Mouse (Mus musculus) CD4-positive, CD25-positive, alpha-beta regulatory T cell, adult 4 months (primary cell): ENCODE results near the gene Metap1d. TPM values are rescaled to one million over a fixed set of nuclear protein-coding genes. Genes with fewer than 3 reads are reported as not detected.
A peak's percentile ranks its signal among the peaks of the same experiment; 100 is the strongest.

Experiments used
- ATAC-seq: one replicate; pipeline ENCODE4 v1.8.0; 2017
- polyA plus RNA-seq, 2 experiments: library from polyadenylated mRNA; unstranded; fragments of 100-300 nt; shearing (Covaris generic); gene quantifications; one replicate each; pipeline ENCODE4 v1.2.1; 2017

Metap1d gene
- polyA plus RNA-seq, 2 experiments from 2014 or later, result 31.5 to 35.3 TPM

DNA sequence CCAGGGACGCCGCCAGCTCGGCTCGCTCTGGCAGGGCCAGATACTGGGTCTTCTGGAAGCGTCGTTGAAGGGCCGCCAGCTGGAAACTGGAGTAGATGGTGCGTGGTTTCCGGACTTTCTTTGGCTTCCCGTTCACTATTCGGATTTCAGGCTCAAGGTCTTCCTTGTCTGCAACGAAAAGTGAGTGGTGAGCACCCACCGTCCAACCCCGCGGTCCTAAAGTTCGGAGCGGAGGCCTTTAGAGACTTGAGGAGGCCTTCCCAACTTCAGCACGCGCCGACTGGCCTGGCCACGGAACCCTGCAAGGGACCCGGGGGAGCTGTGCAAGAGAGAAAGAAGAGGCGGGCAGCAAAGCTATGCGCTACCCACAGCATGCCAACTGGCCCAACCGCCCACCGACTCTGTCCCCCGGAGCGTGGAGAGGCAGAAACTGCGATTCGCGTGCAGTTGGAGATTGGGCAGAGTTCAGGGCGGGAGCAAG is 92.4 kb downstream of the Metap1d start:
- no peak for ATAC-seq

- ATAC-seq, result peak; percentile 46
Observed at GRCm38 (mm10) chr2:71545882-71546639, 93.0 kb downstream of the Metap1d start.

- no peak for ATAC-seq
Observed at GRCm38 (mm10) chr2:71546640-71547071, 93.6 kb downstream of the Metap1d start, which contains the start of gene Dlx2. Gene Dlx2 (minus strand): TSS chr2:71546754.

- peak; percentile 46 for ATAC-seq
Observed at GRCm38 (mm10) chr2:71547829-71548228, 94.8 kb downstream of the Metap1d start.

- no peak for ATAC-seq
Observed at GRCm38 (mm10) chr2:71550330-71550729, 97.3 kb downstream of the Metap1d start.

DNA sequence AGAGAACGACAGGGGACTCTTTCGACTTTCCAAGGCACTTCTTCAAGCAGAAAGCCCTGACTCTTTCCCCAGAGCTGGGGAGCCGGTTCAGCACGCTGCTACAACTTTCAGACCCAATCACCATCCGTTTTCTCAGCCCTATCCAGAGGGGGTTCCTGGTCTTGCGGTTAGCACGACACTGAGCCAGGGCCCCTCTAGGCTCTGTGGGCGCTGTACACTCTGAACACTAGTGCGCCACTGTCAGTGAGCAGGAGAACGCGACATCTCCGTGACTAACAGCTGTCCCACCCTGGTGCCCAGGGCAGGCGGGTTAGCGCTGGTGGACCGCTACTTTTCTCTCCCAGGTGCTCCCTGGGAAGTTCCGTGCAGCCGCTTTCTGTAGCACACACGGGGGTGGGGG is 98.6 kb downstream of the Metap1d start:
- ATAC-seq, result no peak

- no peak for ATAC-seq
Observed at GRCm38 (mm10) chr2:71556071-71556470, 103.0 kb downstream of the Metap1d start.

GRCm38 (mm10) chr2:71566466-71566865 is 113.4 kb downstream of the Metap1d start:
- no peak for ATAC-seq

DNA sequence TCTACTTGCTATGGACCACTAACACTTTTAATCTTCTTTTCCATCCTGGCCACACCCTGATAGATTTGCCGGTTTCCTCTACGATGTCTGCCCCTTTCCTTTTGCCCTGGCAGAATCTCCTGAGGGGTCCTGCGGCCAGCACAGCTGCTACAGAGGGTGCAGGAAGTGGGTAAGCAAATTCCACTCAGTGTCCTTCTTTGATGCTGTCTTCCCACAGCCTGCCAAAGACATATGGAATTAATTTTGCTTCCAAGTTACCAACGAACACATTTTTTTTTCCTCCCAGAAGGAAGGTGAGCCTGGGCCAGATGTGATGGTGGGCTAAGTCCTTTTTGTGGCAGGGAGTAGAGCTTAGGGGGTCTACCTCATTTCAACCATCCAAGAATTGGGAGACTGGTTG is 120.7 kb downstream of the Metap1d start:
- ATAC-seq, result no peak

Other genes with a start within 250 kb of the Metap1d start
- 10 to 100 TPM; 85.0 to 94.7 TPM for gene Dync1i2, start 241.6 kb upstream of the Metap1d start, polyA plus RNA-seq
- gene Slc25a12, start 85.5 kb upstream of the Metap1d start, polyA plus RNA-seq, result 10 to 100 TPM; 74.4 to 89.2 TPM
- 10 to 100 TPM; 57.1 to 58.8 TPM for gene Hat1, start 64.3 kb upstream of the Metap1d start, polyA plus RNA-seq
- gene Dlx1, start 74.8 kb downstream of the Metap1d start, polyA plus RNA-seq, result not detected
- not detected for gene Dlx2, start 93.5 kb downstream of the Metap1d start, polyA plus RNA-seq